Mouse (Mus musculus): ENCODE data around the gene Kpna3. TPM values are rescaled to one million over a fixed set of nuclear protein-coding genes. Genes with fewer than 3 reads are reported as not detected.

The Kpna3 gene
- polyA plus RNA-seq, 1 experiment from 2014 or later, result 58.5 TPM

DNA sequence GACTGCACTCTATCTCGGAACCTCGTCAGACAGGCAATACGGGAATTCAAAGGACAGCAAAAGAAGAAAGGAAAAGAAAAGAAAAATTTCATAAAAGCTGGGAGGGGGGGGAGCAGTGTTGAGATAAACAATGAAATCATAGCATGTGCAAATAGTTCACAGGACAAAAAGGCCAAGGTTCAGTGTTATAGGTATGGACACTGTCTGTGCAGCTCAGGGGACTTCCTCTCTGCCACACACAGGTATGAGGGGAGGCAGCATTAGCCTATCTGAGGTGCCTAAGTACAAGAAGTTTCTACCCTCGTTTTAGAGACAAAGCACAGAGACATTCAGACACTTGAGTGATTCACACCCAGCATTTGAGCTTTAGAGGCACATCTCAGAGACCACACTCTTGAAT is 118.5 kb downstream of the Kpna3 start:
- Histone ChIP-seq H3K27ac (ENCODE audit: low read length) (no peak overlapping the region), H3K4me1 (ENCODE audit: control insufficient read depth, insufficient read depth, low read length) (no peaks in the 10 kb centered on the region), H3K4me2 (replicated peaks; ENCODE audit: low read depth, low read length) (no peak overlapping the region), H3K9ac (replicated peaks; ENCODE audit: low read depth, low read length) (no peak overlapping the region), H3K36me3 (ENCODE audit: control insufficient read depth, insufficient read depth, low read length) (no peaks in the 10 kb centered on the region), H3K4me3 (ENCODE audit: low read depth, low read length) (no peak overlapping the region), H3K27me3 (ENCODE audit: control insufficient read depth, insufficient read depth, low read length) (no peaks in the 10 kb centered on the region), H3K9me3 (ENCODE audit: control insufficient read depth, low read depth, low read length) (peaks cover 4% of the 10 kb centered on the region; the same call in 1 of the 2 replicates)
- 67% methylated on average over 4 of the region's 4 CpGs for WGBS
- ATAC-seq (ENCODE audit: insufficient number of reproducible peaks, insufficient read depth, low FRiP score, low read depth), result no peak

DNA sequence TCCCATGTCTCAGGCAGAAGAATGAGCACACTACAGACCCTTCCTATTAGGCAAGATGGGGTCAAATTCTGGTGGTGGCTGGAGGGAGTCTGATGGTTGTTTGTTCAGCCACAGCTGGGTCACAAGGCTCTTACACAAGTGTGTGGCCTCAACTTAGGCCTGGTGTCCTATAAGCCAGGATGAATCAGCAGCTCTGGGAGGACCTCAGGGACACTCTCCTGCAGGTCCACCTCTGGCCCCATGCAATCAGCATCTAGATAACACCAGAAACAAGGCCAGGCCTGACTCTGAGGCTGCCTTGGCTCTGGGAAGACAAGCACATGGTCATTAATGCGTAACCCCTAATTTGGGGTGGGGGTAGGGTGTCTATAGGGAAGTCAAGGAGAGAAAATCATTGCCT is 118.9 kb downstream of the Kpna3 start:
- Histone ChIP-seq H3K9me3 (ENCODE audit: control insufficient read depth, low read depth, low read length) (peaks cover 4% of the 10 kb centered on the region; the same call in 1 of the 2 replicates), H3K27ac (ENCODE audit: low read length) (no peak overlapping the region), H3K9ac (replicated peaks; ENCODE audit: low read depth, low read length) (no peak overlapping the region), H3K4me1 (ENCODE audit: control insufficient read depth, insufficient read depth, low read length) (no peaks in the 10 kb centered on the region), H3K27me3 (ENCODE audit: control insufficient read depth, insufficient read depth, low read length) (no peaks in the 10 kb centered on the region), H3K36me3 (ENCODE audit: control insufficient read depth, insufficient read depth, low read length) (no peaks in the 10 kb centered on the region), H3K4me3 (ENCODE audit: low read depth, low read length) (no peak overlapping the region), H3K4me2 (replicated peaks; ENCODE audit: low read depth, low read length) (no peak overlapping the region)
- ATAC-seq (ENCODE audit: insufficient number of reproducible peaks, insufficient read depth, low FRiP score, low read depth), result no peak
- WGBS, result 80% methylated on average over 1 of the region's 1 CpGs

DNA sequence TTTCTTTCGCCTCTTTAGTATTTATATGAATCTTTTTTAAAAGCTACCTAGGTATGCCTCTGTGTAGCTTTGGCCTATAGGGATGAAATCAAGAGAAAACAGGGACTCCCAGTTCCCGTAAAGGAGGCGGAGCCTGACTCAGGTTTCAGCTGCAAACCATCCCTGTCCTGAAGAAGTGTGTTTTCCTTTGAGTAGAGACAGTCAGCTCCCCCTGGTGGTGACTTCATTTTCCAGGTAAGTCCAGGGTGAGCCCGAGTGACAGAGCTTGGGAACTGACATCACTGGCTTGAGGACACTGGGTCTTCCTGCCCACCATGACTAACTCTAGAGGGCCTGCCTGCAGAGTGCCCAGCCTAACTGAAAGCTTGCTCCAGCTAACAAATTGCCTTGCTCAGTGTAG is 122.8 kb downstream of the Kpna3 start:
- no peak overlapping the region for H3K9ac ChIP-seq (replicated peaks; ENCODE audit: low read depth, low read length)
- no peaks in the 10 kb centered on the region for H3K36me3 ChIP-seq (ENCODE audit: control insufficient read depth, insufficient read depth, low read length)
- no peaks in the 10 kb centered on the region for H3K4me1 ChIP-seq (ENCODE audit: control insufficient read depth, insufficient read depth, low read length)
- no peak for ATAC-seq (ENCODE audit: insufficient number of reproducible peaks, insufficient read depth, low FRiP score, low read depth)
- no peak overlapping the region for H3K27ac ChIP-seq (ENCODE audit: low read length)
- WGBS, result 33% methylated on average over 4 of the region's 4 CpGs
- H3K4me3 ChIP-seq (ENCODE audit: low read depth, low read length), result no peak overlapping the region
- no peaks in the 10 kb centered on the region for H3K27me3 ChIP-seq (ENCODE audit: control insufficient read depth, insufficient read depth, low read length)
- no peaks in the 10 kb centered on the region for H3K9me3 ChIP-seq (ENCODE audit: control insufficient read depth, low read depth, low read length)
- no peak overlapping the region for H3K4me2 ChIP-seq (replicated peaks; ENCODE audit: low read depth, low read length)

Other genes starting within 250 kb of the Kpna3 start
- 0.38 and 1.2 TPM in 2 replicates for gene Sgcg, start 181.4 kb downstream of the Kpna3 start, polyA plus RNA-seq (2014; fragmentation: Nextera tagmentation; extraction: Ambion mirVana)
- gene Arl11, start 130.1 kb downstream of the Kpna3 start, polyA plus RNA-seq (2014; fragmentation: Nextera tagmentation; extraction: Ambion mirVana), result 0.90 and 1.5 TPM in 2 replicates
- gene Ebpl, start 79.4 kb downstream of the Kpna3 start, polyA plus RNA-seq (2014; fragmentation: Nextera tagmentation; extraction: Ambion mirVana), result 9.2 and 10.1 TPM in 2 replicates
- 21.6 and 23.4 TPM in 2 replicates for gene Spryd7, start 117.0 kb upstream of the Kpna3 start, polyA plus RNA-seq (2014; fragmentation: Nextera tagmentation; extraction: Ambion mirVana)
- 22.7 and 25.5 TPM in 2 replicates for gene Trim13, start 158.4 kb upstream of the Kpna3 start, polyA plus RNA-seq (2014; fragmentation: Nextera tagmentation; extraction: Ambion mirVana)
- 1.4 and 1.8 TPM in 2 replicates for gene Kcnrg, start 167.6 kb upstream of the Kpna3 start, polyA plus RNA-seq (2014; fragmentation: Nextera tagmentation; extraction: Ambion mirVana)